Mouse (Mus musculus): Measurements from ENCODE around the gene Commd1. TPM values are rescaled to one million over a fixed set of nuclear protein-coding genes. Genes with fewer than 3 reads are reported as not detected.

The Commd1 gene
- total RNA-seq, 2 experiments from 2014 or later, result 139 to 159 TPM

Other genes starting within 250 kb of the Commd1 start
- gene B3gnt2, start 121.4 kb downstream of the Commd1 start, total RNA-seq (2021), result 1 to 10 TPM; 6.3 to 8.8 TPM
- 10 to 100 TPM in 1 of 2 experiments, 1 to 10 TPM in 1; 9.2 to 11.4 TPM for gene Zrsr1, start 10.4 kb downstream of the Commd1 start, total RNA-seq (2021)
- 1 to 10 TPM; 5.5 to 6.5 TPM for gene Gm28048, start 292 bp downstream of the Commd1 start, total RNA-seq (2021)
- 100 to 1,000 TPM; 146 to 158 TPM for gene Cct4, start 8.1 kb upstream of the Commd1 start, total RNA-seq (2021)
- gene Fam161a, start 25.1 kb upstream of the Commd1 start, total RNA-seq (2021), result 1 to 10 TPM; 3.1 to 4.0 TPM